Mouse (Mus musculus) ES-Bruce4 (cell line): ENCODE measurements at regions not wholly inside any gene's neighbourhood (a gene's known extent, or its start where the extent isn't known, plus 50 kb on each side); places are given as distances from the start of the nearest gene placed in this dataset.

ENCODE experiments used
- EP300 ChIP-seq: IDR thresholded peaks from 2 replicates; pipeline ENCODE4 v1.6.1; 2011; ENCODE audit warnings: low read depth, low read length; ENCODE audit not compliant: insufficient read depth
- POLR2A ChIP-seq: IDR thresholded peaks from one replicate; pipeline ENCODE4 v1.8.1; 2011; ENCODE audit warnings: low read length; ENCODE audit not compliant: insufficient read depth

DNA sequence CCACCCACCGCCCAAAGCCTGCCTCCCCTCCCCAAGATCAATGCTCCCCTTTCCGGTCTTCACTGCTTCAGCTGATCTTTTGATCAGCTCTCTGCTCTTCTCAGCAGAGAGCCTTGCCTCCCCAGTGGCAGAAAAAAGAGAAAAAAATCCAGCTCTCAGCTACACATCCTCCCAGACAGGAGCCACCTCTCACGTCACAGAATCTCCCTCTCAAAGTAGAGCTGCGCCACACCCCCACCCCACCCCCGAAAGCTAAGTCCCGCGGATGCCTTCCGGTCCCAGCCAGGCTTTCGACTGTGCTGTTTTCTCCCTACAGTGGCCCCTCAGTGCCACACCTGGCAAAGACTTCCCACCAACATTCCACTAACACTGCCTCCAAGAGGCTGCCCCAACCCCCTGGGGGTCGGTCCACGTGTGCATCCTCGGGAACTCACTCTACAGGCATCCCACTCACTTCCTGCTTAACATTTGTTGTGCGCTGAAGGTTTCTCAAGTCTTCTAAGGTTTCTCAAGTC lies 99.4 kb downstream of the Il20rb start:
- TF ChIP-seq POLR2A (no peak), EP300 (no peak)
